8 mouse cellular contexts compared by ENCODE assay signal in genomic region chr12:112112686-112113396, GRCm38 (mm10). TPM values are rescaled to one million over a fixed set of nuclear protein-coding genes. Genes with fewer than 3 reads are reported as not detected.
DNase-seq lines count a peak whose midpoint lies in the region; ATAC-seq and TF ChIP-seq lines count a peak whose summit lies in the region.

No protein-coding gene starts in this region.

- peak; percentile 35 for DNase-seq in embryo, embryonic 9.5 days (ENCODE audit: extremely low spot score)
- no peak for DNase-seq in embryo, embryonic 11 days
- no peak for DNase-seq in liver, embryonic 11.5 days (ENCODE audit: low spot score)
- no peak for DNase-seq in limb, embryonic 14.5 days (ENCODE audit: low spot score)
- DNase-seq in spleen, adult 18-20 months, result no peak
- no peak for DNase-seq in thymus, postnatal 4 days

- WGBS in liver, embryonic 11.5 days, result 23% methylated on average over 13 of the region's 13 CpGs
- 14% methylated on average over 13 of the region's 13 CpGs for WGBS in liver, embryonic 12.5 days (ENCODE audit: insufficient replicate concordance)
- WGBS in embryonic facial prominence, embryonic 12.5 days, result 18% methylated on average over 13 of the region's 13 CpGs
- WGBS in limb, embryonic 14.5 days, result 20% methylated on average over 13 of the region's 13 CpGs

- H3K27me3 ChIP-seq in liver, embryonic 11.5 days (replicated peaks; ENCODE audit: control insufficient read depth, insufficient read depth, low read length), result no peaks in the 10 kb centered on the region
- peaks cover 32% of the 10 kb centered on the region for H3K27me3 ChIP-seq in liver, embryonic 12.5 days (replicated peaks)
- H3K27me3 ChIP-seq in embryonic facial prominence, embryonic 12.5 days, result 0 out of 2 replicates have a peak, but pooled peaks cover 1% of the 10 kb centered on the region
- H3K27me3 ChIP-seq in limb, embryonic 14.5 days (ENCODE audit: control insufficient read depth, insufficient read depth, low read length), result no peaks in the 10 kb centered on the region

- no peak overlapping the region for H3K4me2 ChIP-seq in liver, embryonic 11.5 days
- H3K4me2 ChIP-seq in liver, embryonic 12.5 days, result no peak overlapping the region
- peak overlapping the region; percentile 14; the same call in 1 of the 2 replicates for H3K4me2 ChIP-seq in embryonic facial prominence, embryonic 12.5 days (replicated peaks)
- no peak overlapping the region for H3K4me2 ChIP-seq in limb, embryonic 14.5 days (replicated peaks; ENCODE audit: low read depth, low read length, severe bottlenecking)

- peak; percentile 48 for ATAC-seq in liver, embryonic 11.5 days (replicated peaks; ENCODE audit: low FRiP score)
- no peak; the same call in 1 of the 2 replicates for ATAC-seq in liver, embryonic 12.5 days
- ATAC-seq in embryonic facial prominence, embryonic 12.5 days (ENCODE audit: insufficient number of reproducible peaks, insufficient read depth, low FRiP score, low TSS enrichment), result 0 out of 2 replicates have a peak, but pooled peaks have one; percentile 47
- 0 out of 2 replicates have a peak, but pooled peaks have one; percentile 24 for ATAC-seq in limb, embryonic 14.5 days (ENCODE audit: low FRiP score, low read depth)

- H3K9me3 ChIP-seq in liver, embryonic 11.5 days (ENCODE audit: control insufficient read depth, low read length), result no peaks in the 10 kb centered on the region
- H3K9me3 ChIP-seq in liver, embryonic 12.5 days (replicated peaks), result no peaks in the 10 kb centered on the region
- H3K9me3 ChIP-seq in embryonic facial prominence, embryonic 12.5 days, result no peaks in the 10 kb centered on the region
- no peaks in the 10 kb centered on the region for H3K9me3 ChIP-seq in limb, embryonic 14.5 days (ENCODE audit: control insufficient read depth, low read length)

- no peaks in the 10 kb centered on the region for H3K36me3 ChIP-seq in liver, embryonic 11.5 days (ENCODE audit: control insufficient read depth, insufficient read depth, low read length)
- no peaks in the 10 kb centered on the region for H3K36me3 ChIP-seq in liver, embryonic 12.5 days
- no peaks in the 10 kb centered on the region for H3K36me3 ChIP-seq in embryonic facial prominence, embryonic 12.5 days
- H3K36me3 ChIP-seq in limb, embryonic 14.5 days (ENCODE audit: control insufficient read depth, insufficient read depth, low read length), result no peaks in the 10 kb centered on the region

- no peak overlapping the region for H3K27ac ChIP-seq in liver, embryonic 11.5 days (ENCODE audit: low read depth, low read length)
- H3K27ac ChIP-seq in liver, embryonic 12.5 days, result no peak overlapping the region
- no peak overlapping the region for H3K27ac ChIP-seq in embryonic facial prominence, embryonic 12.5 days
- H3K27ac ChIP-seq in limb, embryonic 14.5 days (replicated peaks; ENCODE audit: low read depth, low read length), result no peak overlapping the region

- TF ChIP-seq POLR2A in limb, embryonic 14.5 days (IDR thresholded peaks at IDR 0.05; ENCODE audit: borderline replicate concordance, extremely low read depth, insufficient read depth, insufficient read length), result no peak

- H3K9ac ChIP-seq in liver, embryonic 11.5 days (ENCODE audit: low read depth, low read length), result no peak overlapping the region
- H3K9ac ChIP-seq in liver, embryonic 12.5 days, result no peak overlapping the region
- H3K9ac ChIP-seq in embryonic facial prominence, embryonic 12.5 days, result peak overlapping the region; percentile 2; the same call in 1 of the 2 replicates
- no peak overlapping the region for H3K9ac ChIP-seq in limb, embryonic 14.5 days (ENCODE audit: low read depth, low read length, severe bottlenecking)

- no peak overlapping the region for H3K4me3 ChIP-seq in liver, embryonic 11.5 days (ENCODE audit: low read depth, low read length)
- H3K4me3 ChIP-seq in liver, embryonic 12.5 days, result no peak overlapping the region
- no peak overlapping the region for H3K4me3 ChIP-seq in embryonic facial prominence, embryonic 12.5 days
- no peak overlapping the region for H3K4me3 ChIP-seq in limb, embryonic 14.5 days (replicated peaks; ENCODE audit: low read length)

- 0 out of 2 replicates have a peak, but pooled peaks cover 3% of the 10 kb centered on the region for H3K4me1 ChIP-seq in liver, embryonic 11.5 days (replicated peaks; ENCODE audit: control insufficient read depth, insufficient read depth, low read length)
- no peaks in the 10 kb centered on the region for H3K4me1 ChIP-seq in liver, embryonic 12.5 days
- H3K4me1 ChIP-seq in embryonic facial prominence, embryonic 12.5 days, result no peaks in the 10 kb centered on the region
- H3K4me1 ChIP-seq in limb, embryonic 14.5 days (ENCODE audit: control insufficient read depth, insufficient read depth, low read length), result no peaks in the 10 kb centered on the region

RNA-seq across cellular contexts. Expression of gene Aspg, which starts 6.4 kb away (rescaled TPM):
- 0.38 and 0.73 TPM in 2 replicates for polyA plus RNA-seq in liver, embryonic 11.5 days (2014; fragmentation: Nextera tagmentation; extraction: Ambion mirVana)
- 0.46 and 0.50 TPM in 2 replicates for polyA plus RNA-seq in liver, embryonic 12.5 days (2016; fragmentation: Nextera tagmentation; extraction: Ambion mirVana)
- polyA plus RNA-seq in embryonic facial prominence, embryonic 12.5 days (2016; fragmentation: Nextera tagmentation; extraction: Ambion mirVana), result 1.3 and 1.5 TPM in 2 replicates
- polyA plus RNA-seq in limb, embryonic 14.5 days (2012; rRNA removed), result 4.7 and 6.1 TPM in 2 replicates
- 2.1 and 2.5 TPM in 2 replicates for polyA plus RNA-seq in limb, embryonic 14.5 days (2014; fragmentation: Nextera tagmentation; extraction: Ambion mirVana)

RNA-seq across cellular contexts. Expression of gene Kif26a, which starts 33.2 kb away (rescaled TPM):
- polyA plus RNA-seq in liver, embryonic 11.5 days (2014; fragmentation: Nextera tagmentation; extraction: Ambion mirVana), result 0.52 and 0.59 TPM in 2 replicates
- 0.44 and 0.51 TPM in 2 replicates for polyA plus RNA-seq in liver, embryonic 12.5 days (2016; fragmentation: Nextera tagmentation; extraction: Ambion mirVana)
- polyA plus RNA-seq in embryonic facial prominence, embryonic 12.5 days (2016; fragmentation: Nextera tagmentation; extraction: Ambion mirVana), result 5.0 and 5.6 TPM in 2 replicates
- 21.6 and 29.1 TPM in 2 replicates for polyA plus RNA-seq in limb, embryonic 14.5 days (2012; rRNA removed)
- polyA plus RNA-seq in limb, embryonic 14.5 days (2014; fragmentation: Nextera tagmentation; extraction: Ambion mirVana), result 6.2 and 7.0 TPM in 2 replicates
